Mouse (Mus musculus): ENCODE results near the gene Ggps1. TPM values are rescaled to one million over a fixed set of nuclear protein-coding genes. Genes with fewer than 3 reads are reported as not detected.

The Ggps1 gene
- polyA plus RNA-seq, 1 experiment from 2014 or later: 49.5 TPM

DNA sequence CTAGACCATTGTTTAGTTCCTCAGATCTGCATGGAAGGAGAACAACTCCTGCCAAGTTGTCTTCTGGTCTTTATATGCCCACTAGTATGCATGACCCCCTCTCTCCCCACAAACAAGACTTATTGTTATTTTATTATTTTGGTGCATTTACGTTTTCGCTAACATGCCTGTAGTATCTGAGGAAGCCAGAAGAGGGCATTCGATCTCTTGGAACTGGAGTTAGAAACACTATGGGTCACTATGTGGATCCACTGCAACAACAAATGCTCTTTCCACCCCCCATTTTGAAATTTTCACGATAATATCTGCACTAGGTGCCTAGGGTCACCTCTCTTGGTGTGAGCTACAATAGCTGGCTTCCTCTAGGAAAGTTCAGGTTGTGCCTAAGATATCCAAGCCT is 59.2 kb downstream of the Ggps1 start:
- no peak overlapping the region for H3K27ac ChIP-seq (ENCODE audit: low read length)
- no peaks in the 10 kb centered on the region for H3K4me1 ChIP-seq (replicated peaks; ENCODE audit: control insufficient read depth, insufficient read depth, low read length)
- 81% methylated on average over 4 of the region's 4 CpGs for WGBS
- H3K27me3 ChIP-seq (ENCODE audit: control insufficient read depth, insufficient read depth, low read depth, low read length): no peaks in the 10 kb centered on the region
- no peak for ATAC-seq (ENCODE audit: low read depth)
- no peak overlapping the region for H3K4me3 ChIP-seq (ENCODE audit: low read length)
- H3K9ac ChIP-seq (ENCODE audit: low read length): no peak overlapping the region
- H3K9me3 ChIP-seq (ENCODE audit: control insufficient read depth, low read length): no peaks in the 10 kb centered on the region
- peaks cover 20% of the 10 kb centered on the region for H3K36me3 ChIP-seq (ENCODE audit: control insufficient read depth, insufficient read depth, low read length)
- H3K4me2 ChIP-seq (ENCODE audit: low read depth, low read length): no peak overlapping the region

GRCm38 (mm10) chr13:14002706-14003105 is 60.6 kb downstream of the Ggps1 start:
- no peak overlapping the region for H3K4me2 ChIP-seq (ENCODE audit: low read depth, low read length)
- 0 out of 2 replicates have a peak, but pooled peaks have one; percentile 49 for ATAC-seq (ENCODE audit: low read depth)
- no peaks in the 10 kb centered on the region for H3K4me1 ChIP-seq (replicated peaks; ENCODE audit: control insufficient read depth, insufficient read depth, low read length)
- no peak overlapping the region for H3K4me3 ChIP-seq (ENCODE audit: low read length)
- H3K9me3 ChIP-seq (ENCODE audit: control insufficient read depth, low read length): no peaks in the 10 kb centered on the region
- 54% methylated on average over 2 of the region's 2 CpGs for WGBS
- no peak overlapping the region for H3K27ac ChIP-seq (ENCODE audit: low read length)
- no peaks in the 10 kb centered on the region for H3K27me3 ChIP-seq (ENCODE audit: control insufficient read depth, insufficient read depth, low read depth, low read length)
- H3K36me3 ChIP-seq (ENCODE audit: control insufficient read depth, insufficient read depth, low read length): peaks cover 18% of the 10 kb centered on the region
- H3K9ac ChIP-seq (ENCODE audit: low read length): no peak overlapping the region

Other genes with a start within 250 kb of the Ggps1 start
- gene B3galnt2, start 109.0 kb downstream of the Ggps1 start, polyA plus RNA-seq (2015; fragmentation: Nextera tagmentation; extraction: Ambion mirVana): 32.1 and 33.1 TPM in 2 replicates
- 56.0 and 57.7 TPM in 2 replicates for gene Tbce, start 23.9 kb downstream of the Ggps1 start, polyA plus RNA-seq (2015; fragmentation: Nextera tagmentation; extraction: Ambion mirVana)
- 62.5 and 64.1 TPM in 2 replicates for gene Arid4b, start 256 bp downstream of the Ggps1 start, polyA plus RNA-seq (2015; fragmentation: Nextera tagmentation; extraction: Ambion mirVana)

All from lung, embryonic 16.5 days (tissue).